Mouse (Mus musculus): Measurements from ENCODE around the gene Spata16. TPM values are rescaled to one million over a fixed set of nuclear protein-coding genes. Genes with fewer than 3 reads are reported as not detected.

Spata16 gene
- total RNA-seq, 2 experiments from 2014 or later, result not detected

GRCm38 (mm10) chr3:26968852-26969513 lies 331.6 kb downstream of the Spata16 start:
- DNase-seq (ENCODE audit: low spot score in 2 of 2), result no peak

GRCm38 (mm10) chr3:26970529-26970928 lies 333.1 kb downstream of the Spata16 start:
- no peak for DNase-seq (ENCODE audit: low spot score in 2 of 2)

GRCm38 (mm10) chr3:26971276-26971675 lies 333.9 kb downstream of the Spata16 start:
- DNase-seq (ENCODE audit: low spot score in 2 of 2), result no peak

GRCm38 (mm10) chr3:26972105-26972504 lies 334.7 kb downstream of the Spata16 start:
- DNase-seq (ENCODE audit: low spot score in 2 of 2), result peak in 1 of 2 experiments; percentile 12

- peak in 1 of 2 experiments; percentile 11 for DNase-seq (ENCODE audit: low spot score in 2 of 2)
These were observed 342.2 kb downstream of the Spata16 start for GRCm38 (mm10) chr3:26979603-26980002.

- DNase-seq (ENCODE audit: low spot score in 2 of 2), result no peak
These were observed 343.0 kb downstream of the Spata16 start for GRCm38 (mm10) chr3:26980371-26980770.

GRCm38 (mm10) chr3:26981979-26982623 lies 344.7 kb downstream of the Spata16 start:
- DNase-seq (ENCODE audit: low spot score in 2 of 2), result no peak

- DNase-seq (ENCODE audit: low spot score in 2 of 2), result no peak
These were observed 346.3 kb downstream of the Spata16 start for GRCm38 (mm10) chr3:26983749-26984148.

- DNase-seq (ENCODE audit: low spot score in 2 of 2), result no peak
These were observed 369.4 kb downstream of the Spata16 start for GRCm38 (mm10) chr3:27006844-27007243.

GRCm38 (mm10) chr3:27027957-27028356 lies 390.5 kb downstream of the Spata16 start:
- DNase-seq (ENCODE audit: low spot score in 2 of 2), result no peak

- no peak for DNase-seq (ENCODE audit: low spot score in 2 of 2)
These were observed 391.1 kb downstream of the Spata16 start for GRCm38 (mm10) chr3:27028526-27028925.

GRCm38 (mm10) chr3:27030067-27030857 lies 392.8 kb downstream of the Spata16 start:
- no peak for DNase-seq (ENCODE audit: low spot score in 2 of 2)

Small RNA genes lying within 50 kb of the gene (microRNA-seq; reads per million reads assigned to microRNA genes)
- 0 reads per million in 2 experiments for gene Gm25773
- 0 reads per million in 2 experiments for gene Gm44464

Data from layer of hippocampus, postnatal 14 days (tissue).